Mouse (Mus musculus) midbrain, embryonic 14.5 days (tissue): ENCODE measurements around the gene Cpd. TPM values are rescaled to one million over a fixed set of nuclear protein-coding genes. Genes with fewer than 3 reads are reported as not detected.

Experiments
- ATAC-seq: fragments of 200-750 bp; cut with Nextera tagmentation; 2 replicates; pipeline ENCODE4 v1.8.0; 2017; ENCODE audit warnings: moderate number of reproducible peaks, moderate library complexity; ENCODE audit not compliant: low FRiP score, low TSS enrichment
- DNase-seq: peaks from one replicate; pipeline ENCODE4 v3.0.0-alpha.2; 2015
- H3K27ac ChIP-seq: fragments of 300-500 bp; sonication (generic); replicated peaks from 2 replicates; pipeline ENCODE4 v1.5.1; 2014; ENCODE audit warnings: mild to moderate bottlenecking, low read depth, low read length, moderate library complexity
- H3K27me3 ChIP-seq: fragments of 300-500 bp; sonication (generic); 2 replicates; pipeline ENCODE4 v1.6.1; 2014; ENCODE audit warnings: low read length, control low read depth, mixed read lengths; ENCODE audit not compliant: control insufficient read depth, insufficient read depth
- H3K36me3 ChIP-seq: fragments of 300-500 bp; sonication (generic); 2 replicates; pipeline ENCODE4 v1.6.1; 2014; ENCODE audit warnings: low read length, control low read depth; ENCODE audit not compliant: control insufficient read depth, insufficient read depth
- H3K4me1 ChIP-seq: fragments of 300-500 bp; sonication (generic); 2 replicates; pipeline ENCODE4 v1.6.1; 2014; ENCODE audit warnings: mild to moderate bottlenecking, antibody characterized with exemption, low read length, control low read depth; ENCODE audit not compliant: control insufficient read depth, insufficient read depth
- H3K4me2 ChIP-seq: fragments of 300-500 bp; sonication (generic); 2 replicates; pipeline ENCODE4 v1.6.1; 2014; ENCODE audit warnings: mild to moderate bottlenecking, low read length, moderate library complexity
- H3K4me3 ChIP-seq: fragments of 300-500 bp; sonication (generic); replicated peaks from 2 replicates; pipeline ENCODE4 v1.5.1; 2014; ENCODE audit warnings: low read depth, low read length
- H3K9ac ChIP-seq: fragments of 300-500 bp; sonication (generic); replicated peaks from 2 replicates; pipeline ENCODE4 v1.6.1; 2014; ENCODE audit warnings: mild to moderate bottlenecking, low read length, moderate library complexity
- H3K9me3 ChIP-seq: fragments of 300-500 bp; sonication (generic); 2 replicates; pipeline ENCODE4 v1.6.1; 2016; ENCODE audit warnings: low read length, control low read depth, mixed read lengths; ENCODE audit not compliant: control insufficient read depth
- WGBS: fragments of 180-500 bp; shearing (Covaris S2); extraction: QIAGEN DNeasy Blood & Tissue Kit; methylation state at CpG from one replicate; pipeline ENCODE4 v1.1.7; 2014; 5-methylcytosine and 5-hydroxymethylcytosine counted together
- polyA plus RNA-seq: library from polyadenylated mRNA; unstranded; fragments of >200 nt; fragmentation: Nextera tagmentation; extraction: Ambion mirVana; gene quantifications from 2 replicates; pipeline ENCODE4 v1.2.1, GENCODE M21; 2014

Gene Cpd
- polyA plus RNA-seq, 1 experiment from 2014 or later: 11.8 TPM

DNA sequence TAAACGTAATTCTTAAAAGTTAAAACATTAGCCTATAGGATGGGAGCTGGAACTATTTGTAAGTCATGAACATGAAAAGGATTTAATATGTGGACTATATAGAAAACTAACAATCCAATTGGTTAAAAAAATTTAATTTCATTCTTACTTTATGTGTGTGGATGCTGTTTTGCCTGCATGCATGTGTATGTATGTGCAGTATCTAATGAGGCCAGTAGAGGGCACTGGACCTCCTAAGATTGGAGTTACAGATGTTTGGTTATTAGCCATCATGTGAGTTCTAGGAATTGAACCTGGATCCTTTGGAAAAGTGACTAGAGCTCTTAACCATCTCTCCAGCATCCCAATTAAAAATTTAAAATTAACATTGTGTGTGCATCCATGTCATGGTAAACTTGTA, 57.6 kb downstream of the Cpd start:
- H3K4me3 ChIP-seq: no peak overlapping the region
- peaks cover 51% of the 10 kb centered on the region for H3K36me3 ChIP-seq
- no peak overlapping the region for H3K4me2 ChIP-seq
- H3K27me3 ChIP-seq: no peaks in the 10 kb centered on the region
- H3K9ac ChIP-seq: no peak overlapping the region
- H3K27ac ChIP-seq: no peak overlapping the region
- DNase-seq: peak; percentile 86
- WGBS: 95% methylated on average over 1 of the region's 1 CpGs
- ATAC-seq: no peak
- no peaks in the 10 kb centered on the region for H3K9me3 ChIP-seq
- no peaks in the 10 kb centered on the region for H3K4me1 ChIP-seq

DNA sequence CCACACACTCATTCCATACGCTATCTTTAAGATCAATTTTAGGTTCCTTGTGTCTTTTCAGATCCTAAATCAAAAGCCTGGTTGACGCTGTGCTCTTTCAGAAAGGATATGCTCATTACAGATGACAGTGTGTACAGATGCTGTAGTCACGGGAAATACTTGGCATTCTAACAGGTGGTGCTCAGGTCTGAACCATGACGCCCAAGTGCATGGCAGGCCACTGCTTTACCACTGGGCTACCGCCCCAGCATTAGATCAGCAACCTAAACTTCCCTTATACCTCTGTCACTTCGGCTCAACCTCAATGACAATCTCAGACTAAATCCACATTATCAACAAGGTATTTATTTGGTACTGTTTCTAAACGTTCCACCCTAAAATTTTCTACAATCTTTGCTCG, 71.3 kb downstream of the Cpd start:
- no peak for DNase-seq
- ATAC-seq: no peak
- Histone ChIP-seq H3K27me3 (no peaks in the 10 kb centered on the region), H3K9me3 (no peaks in the 10 kb centered on the region), H3K9ac (no peak overlapping the region), H3K36me3 (peaks cover 8% of the 10 kb centered on the region; the same call in 1 of the 2 replicates), H3K27ac (no peak overlapping the region), H3K4me2 (no peak overlapping the region), H3K4me3 (no peak overlapping the region), H3K4me1 (no peaks in the 10 kb centered on the region)
- 87% methylated on average over 8 of the region's 8 CpGs for WGBS

DNA sequence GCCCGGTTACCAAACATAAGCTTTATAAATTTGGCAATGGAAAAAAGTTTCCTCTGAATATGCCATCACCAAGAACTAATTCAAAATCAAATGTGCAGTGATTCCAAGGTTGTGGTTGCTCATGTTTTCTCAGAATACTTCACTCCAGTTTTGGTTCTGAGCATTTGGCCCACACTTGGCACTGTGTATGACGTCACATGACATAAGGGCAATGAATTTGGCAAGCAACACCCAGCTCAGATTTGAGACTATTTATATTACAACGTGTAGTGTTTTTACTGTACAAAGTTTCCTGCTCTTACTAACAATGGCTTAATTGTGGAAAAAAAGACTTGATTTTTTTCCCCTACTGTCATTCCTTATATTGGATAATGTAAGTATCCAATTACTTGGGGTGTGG, 73.0 kb downstream of the Cpd start:
- Histone ChIP-seq H3K27me3 (no peaks in the 10 kb centered on the region), H3K36me3 (no peaks in the 10 kb centered on the region), H3K9me3 (no peaks in the 10 kb centered on the region), H3K4me2 (no peak overlapping the region), H3K4me1 (no peaks in the 10 kb centered on the region), H3K27ac (no peak overlapping the region), H3K9ac (no peak overlapping the region), H3K4me3 (no peak overlapping the region)
- no peak for DNase-seq
- ATAC-seq: no peak
- WGBS: 80% methylated on average over 3 of the region's 3 CpGs

DNA sequence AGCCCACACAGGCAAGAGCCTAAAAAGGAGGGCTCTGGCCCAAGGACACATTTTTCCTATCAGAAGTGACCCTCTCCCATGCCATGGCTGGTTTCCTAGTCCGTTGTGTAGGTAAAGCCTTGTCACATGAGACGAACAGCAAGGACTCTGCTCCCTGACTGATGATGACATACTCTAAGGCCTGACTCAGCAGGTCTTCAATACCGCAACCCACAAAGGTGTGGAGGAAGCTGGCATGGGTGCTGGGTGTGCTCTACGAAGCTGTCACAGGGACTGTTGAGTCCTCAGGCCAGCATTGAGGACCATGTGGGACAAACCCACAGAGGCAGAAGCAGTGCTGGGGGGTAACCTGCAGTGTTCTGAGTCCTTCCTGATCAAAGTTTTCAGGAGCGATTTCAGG, 76.3 kb downstream of the Cpd start:
- H3K36me3 ChIP-seq: no peaks in the 10 kb centered on the region
- H3K9me3 ChIP-seq: no peaks in the 10 kb centered on the region
- 88% methylated on average over 5 of the region's 5 CpGs for WGBS
- ATAC-seq: no peak
- DNase-seq: no peak
- H3K27me3 ChIP-seq: no peaks in the 10 kb centered on the region
- no peak overlapping the region for H3K4me2 ChIP-seq
- no peak overlapping the region for H3K9ac ChIP-seq
- H3K4me3 ChIP-seq: no peak overlapping the region
- H3K27ac ChIP-seq: no peak overlapping the region
- no peaks in the 10 kb centered on the region for H3K4me1 ChIP-seq

DNA sequence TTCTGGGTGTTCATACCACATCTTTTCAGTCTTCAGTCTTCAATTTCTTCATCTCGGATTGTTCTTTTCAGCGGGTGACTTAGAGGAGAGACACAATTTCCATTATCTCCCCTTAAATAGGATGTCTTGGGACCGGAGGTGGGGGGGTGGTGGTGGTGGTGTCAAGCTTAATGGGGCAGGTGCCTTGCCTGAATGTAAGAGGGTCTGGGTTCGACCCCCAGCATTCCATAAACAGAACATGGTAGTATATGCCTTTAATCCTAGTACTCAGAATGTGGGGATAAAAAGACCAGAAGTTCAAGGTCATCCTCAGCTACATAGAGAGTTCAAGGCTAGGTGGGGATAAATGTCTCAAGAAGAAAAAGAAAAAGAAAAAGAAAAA, 83.1 kb downstream of the Cpd start:
- H3K4me1 ChIP-seq: peaks cover 7% of the 10 kb centered on the region; the same call in 1 of the 2 replicates
- no peaks in the 10 kb centered on the region for H3K9me3 ChIP-seq
- 10% methylated on average over 4 of the region's 4 CpGs for WGBS
- ATAC-seq (peak; percentile 37; the same call in 1 of the 2 replicates), DNase-seq (no peak)
- H3K27ac ChIP-seq: no peak overlapping the region
- H3K4me3 ChIP-seq: peak overlapping the region; percentile 85
- H3K9ac ChIP-seq: no peak overlapping the region; the same call in 1 of the 2 replicates
- H3K4me2 ChIP-seq: peak overlapping the region; percentile 16; the same call in 1 of the 2 replicates
- no peaks in the 10 kb centered on the region for H3K27me3 ChIP-seq
- peaks cover 19% of the 10 kb centered on the region for H3K36me3 ChIP-seq

GRCm38 (mm10) chr11:76763053-76763740, 83.6 kb downstream of the Cpd start, which contains the start of gene Gosr1:
Gene Gosr1 (minus strand): TSS chr11:76763579.
- no peaks in the 10 kb centered on the region for H3K27me3 ChIP-seq
- H3K4me3 ChIP-seq: peak within 1 kb of the TSS; percentile 85
- under 1% methylated on average over 28 of the region's 28 CpGs for WGBS
- peak; percentile 92 for ATAC-seq
- peak; percentile 99 for DNase-seq
- H3K9me3 ChIP-seq: no peaks in the 10 kb centered on the region
- H3K4me1 ChIP-seq: peaks cover 7% of the 10 kb centered on the region; the same call in 1 of the 2 replicates
- peaks cover 23% of the 10 kb centered on the region for H3K36me3 ChIP-seq
- H3K4me2 ChIP-seq: peak within 1 kb of the TSS; percentile 77
- peak within 1 kb of the TSS; percentile 90 for H3K27ac ChIP-seq
- peak within 1 kb of the TSS; percentile 90 for H3K9ac ChIP-seq

- no peaks in the 10 kb centered on the region for H3K27me3 ChIP-seq
Measured at GRCm38 (mm10) chr11:76752276-76752675, 94.5 kb downstream of the Cpd start.

GRCm38 (mm10) chr11:76748819-76749218, 98.0 kb downstream of the Cpd start:
- DNase-seq: no peak
- H3K36me3 ChIP-seq: peaks cover 83% of the 10 kb centered on the region

More at GRCm38 (mm10) chr11:76752276-76752675, 94.5 kb downstream of the Cpd start:
- DNase-seq (no peak), ATAC-seq (no peak)
- Histone ChIP-seq H3K9ac (no peak overlapping the region), H3K4me2 (no peak overlapping the region), H3K4me3 (no peak overlapping the region), H3K36me3 (peaks cover 81% of the 10 kb centered on the region), H3K4me1 (no peaks in the 10 kb centered on the region), H3K27ac (no peak overlapping the region), H3K9me3 (no peaks in the 10 kb centered on the region)
- 95% methylated on average over 3 of the region's 3 CpGs for WGBS

GRCm38 (mm10) chr11:76745921-76746320, 100.9 kb downstream of the Cpd start:
- H3K9me3 ChIP-seq: no peaks in the 10 kb centered on the region
- no peak overlapping the region for H3K4me3 ChIP-seq
- DNase-seq (no peak), ATAC-seq (no peak)
- no peak overlapping the region for H3K4me2 ChIP-seq
- H3K4me1 ChIP-seq: no peaks in the 10 kb centered on the region
- 100% methylated on average over 1 of the region's 1 CpGs for WGBS
- H3K27ac ChIP-seq: no peak overlapping the region
- no peaks in the 10 kb centered on the region for H3K27me3 ChIP-seq
- H3K9ac ChIP-seq: no peak overlapping the region
- peaks cover 65% of the 10 kb centered on the region for H3K36me3 ChIP-seq

More at GRCm38 (mm10) chr11:76748819-76749218, 98.0 kb downstream of the Cpd start:
- Histone ChIP-seq H3K9ac (no peak overlapping the region), H3K27me3 (no peaks in the 10 kb centered on the region), H3K4me3 (no peak overlapping the region), H3K27ac (no peak overlapping the region), H3K4me2 (no peak overlapping the region), H3K9me3 (no peaks in the 10 kb centered on the region), H3K4me1 (no peaks in the 10 kb centered on the region)
- ATAC-seq: no peak
- WGBS: 96% methylated on average over 9 of the region's 9 CpGs
